Mouse (Mus musculus): ENCODE measurements around the gene Bola1. TPM values are rescaled to one million over a fixed set of nuclear protein-coding genes. Genes with fewer than 3 reads are reported as not detected.
"Not testable (repeated sequence)": the region's sequence is repeated elsewhere in the genome, so short reads cannot be mapped to it uniquely, and the experiment has no call there.

Gene Bola1
- polyA plus RNA-seq, 1 experiment: 67.1 TPM

- DNase-seq (ENCODE audit: low read depth): no peak
Measured at GRCm38 (mm10) chr3:96247356-96248140, 28.0 kb upstream of the Bola1 start.

- not testable (repeated sequence) for DNase-seq (ENCODE audit: low read depth)
Measured at GRCm38 (mm10) chr3:96246427-96246856, 26.9 kb upstream of the Bola1 start, which contains the start of gene Hist2h3c1. TSS of gene Hist2h3c1 (plus strand) at chr3:96246685.

DNA sequence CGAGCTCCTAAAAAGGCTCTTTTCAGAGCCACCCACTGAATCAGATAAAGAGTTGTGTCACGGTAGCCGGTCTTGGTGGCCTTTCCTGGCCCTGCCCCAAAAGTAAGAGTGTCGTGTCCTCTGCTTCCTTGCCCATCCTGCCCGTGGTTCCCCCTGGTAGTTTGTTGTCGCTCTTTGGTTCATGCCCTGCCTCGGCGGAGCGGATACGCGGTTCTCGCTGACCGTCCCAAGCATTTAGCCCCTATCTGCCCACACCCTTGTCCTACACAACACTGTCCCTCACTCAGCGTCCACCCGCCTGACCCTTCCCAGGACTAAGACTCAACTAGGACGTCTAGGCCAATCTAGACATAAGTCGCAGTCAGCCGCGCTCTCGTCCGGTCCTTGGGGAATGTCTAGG is 26.5 kb upstream of the Bola1 start:
- not testable (repeated sequence) for DNase-seq (ENCODE audit: low read depth)

DNA sequence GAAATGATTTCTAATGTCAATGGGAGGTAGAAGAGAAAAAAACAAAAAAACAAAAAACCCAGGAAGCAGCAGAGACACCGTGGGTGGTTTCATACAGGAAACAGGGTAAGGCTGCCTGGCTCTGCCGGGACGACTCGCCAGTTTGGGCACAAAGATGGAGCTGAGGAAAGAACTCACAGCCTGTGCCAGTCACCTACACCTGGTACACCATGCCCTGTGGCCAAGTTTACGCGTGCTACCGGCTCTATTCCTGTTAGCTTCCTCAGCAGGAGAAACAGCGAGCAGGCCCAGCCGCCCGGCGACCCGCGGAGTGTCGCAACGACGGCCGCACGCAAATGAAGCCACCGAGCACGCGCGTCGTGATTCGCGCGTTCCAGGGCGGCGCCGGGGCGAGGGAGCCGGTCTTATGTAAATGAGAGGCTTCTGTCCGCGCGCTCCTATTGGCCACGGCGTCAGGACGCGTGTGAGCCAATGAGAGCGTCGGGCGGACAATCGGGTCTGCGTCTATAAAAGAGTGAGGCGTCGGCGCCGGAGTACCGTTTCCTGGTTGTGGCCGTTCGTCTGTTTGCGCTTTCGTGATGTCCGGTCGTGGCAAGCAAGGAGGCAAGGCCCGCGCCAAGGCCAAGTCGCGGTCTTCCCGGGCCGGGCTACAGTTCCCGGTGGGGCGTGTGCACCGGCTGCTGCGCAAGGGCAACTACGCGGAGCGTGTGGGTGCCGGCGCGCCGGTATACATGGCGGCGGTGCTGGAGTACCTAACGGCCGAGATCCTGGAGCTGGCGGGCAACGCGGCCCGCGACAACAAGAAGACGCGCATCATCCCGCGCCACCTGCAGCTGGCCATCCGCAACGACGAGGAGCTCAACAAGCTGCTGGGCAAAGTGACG is 25.7 kb upstream of the Bola1 start, which contains the start of gene Hist2h2aa1:
Gene Hist2h2aa1, plus strand, starts transcription at position 495 of the 884 bp plus-strand sequence.
- not testable (repeated sequence) for DNase-seq (ENCODE audit: low read depth)

DNA sequence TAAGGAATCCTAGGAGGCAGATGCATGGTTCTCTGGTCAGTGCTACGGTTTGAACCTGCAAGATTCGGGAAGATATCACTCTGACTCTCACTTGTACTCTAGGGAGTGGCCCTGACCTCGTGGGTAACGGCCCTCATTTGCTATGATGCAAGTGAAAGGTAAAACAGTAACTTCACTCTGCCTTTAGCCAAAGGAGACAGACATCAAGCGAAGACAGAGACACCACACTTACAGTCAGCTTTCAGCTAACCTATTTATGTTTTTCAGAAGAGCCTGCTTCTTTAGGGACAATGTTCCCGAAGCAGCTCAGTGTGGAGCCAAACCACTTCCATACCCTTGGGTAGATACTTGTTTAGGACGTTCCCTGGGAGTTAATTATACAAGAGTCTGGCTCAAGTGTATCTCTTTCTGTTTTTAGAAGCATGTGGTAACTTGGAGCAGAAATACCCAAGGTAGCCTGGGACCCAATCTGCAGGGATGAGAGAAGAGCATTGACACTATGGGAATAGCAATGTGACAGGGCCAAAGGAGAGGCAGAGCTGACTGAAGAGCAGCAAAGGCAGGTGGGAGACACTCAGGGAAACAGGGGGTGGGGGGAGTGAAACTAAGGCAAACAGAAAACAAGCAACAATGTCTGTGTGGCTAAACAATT is 24.5 kb upstream of the Bola1 start:
- no peak for DNase-seq (ENCODE audit: low read depth)

GRCm38 (mm10) chr3:96240799-96241197 is 21.3 kb upstream of the Bola1 start:
- no peak for DNase-seq (ENCODE audit: low read depth)

DNA sequence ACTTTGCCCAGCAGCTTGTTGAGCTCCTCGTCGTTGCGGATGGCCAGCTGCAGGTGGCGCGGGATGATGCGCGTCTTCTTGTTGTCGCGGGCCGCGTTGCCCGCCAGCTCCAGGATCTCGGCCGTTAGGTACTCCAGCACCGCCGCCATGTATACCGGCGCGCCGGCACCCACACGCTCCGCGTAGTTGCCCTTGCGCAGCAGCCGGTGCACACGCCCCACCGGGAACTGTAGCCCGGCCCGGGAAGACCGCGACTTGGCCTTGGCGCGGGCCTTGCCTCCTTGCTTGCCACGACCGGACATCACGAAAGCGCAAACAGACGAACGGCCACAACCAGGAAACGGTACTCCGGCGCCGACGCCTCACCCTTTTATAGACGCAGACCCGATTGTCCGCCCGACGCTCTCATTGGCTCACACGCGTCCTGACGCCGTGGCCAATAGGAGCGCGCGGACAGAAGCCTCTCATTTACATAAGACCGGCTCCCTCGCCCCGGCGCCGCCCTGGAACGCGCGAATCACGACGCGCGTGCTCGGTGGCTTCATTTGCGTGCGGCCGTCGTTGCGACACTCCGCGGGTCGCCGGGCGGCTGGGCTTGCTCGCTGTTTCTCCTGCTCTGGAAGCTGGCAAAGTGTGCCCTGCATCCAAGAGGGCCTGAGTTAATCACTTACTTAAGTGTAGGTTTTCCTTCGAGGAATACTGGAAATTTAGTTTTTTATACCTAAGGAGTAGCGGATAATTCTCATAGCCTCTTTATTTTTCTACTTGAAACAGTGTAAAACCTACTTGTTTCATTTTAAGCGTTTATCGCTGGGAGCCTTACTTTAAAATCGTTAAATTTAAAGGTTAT is 20.7 kb upstream of the Bola1 start, which contains the start of gene Hist2h2aa2:
Gene Hist2h2aa2, minus strand, starts transcription at position 328 of the 850 bp plus-strand sequence.
- not testable (repeated sequence) for DNase-seq (ENCODE audit: low read depth)

GRCm38 (mm10) chr3:96238954-96239793 is 19.7 kb upstream of the Bola1 start, which contains the start of gene Hist2h3c2:
TSS of gene Hist2h3c2 (minus strand) at chr3:96239127.
- not testable (repeated sequence) for DNase-seq (ENCODE audit: low read depth)

- DNase-seq (ENCODE audit: low read depth): no peak
Measured at GRCm38 (mm10) chr3:96237904-96238511, 18.5 kb upstream of the Bola1 start.

DNA sequence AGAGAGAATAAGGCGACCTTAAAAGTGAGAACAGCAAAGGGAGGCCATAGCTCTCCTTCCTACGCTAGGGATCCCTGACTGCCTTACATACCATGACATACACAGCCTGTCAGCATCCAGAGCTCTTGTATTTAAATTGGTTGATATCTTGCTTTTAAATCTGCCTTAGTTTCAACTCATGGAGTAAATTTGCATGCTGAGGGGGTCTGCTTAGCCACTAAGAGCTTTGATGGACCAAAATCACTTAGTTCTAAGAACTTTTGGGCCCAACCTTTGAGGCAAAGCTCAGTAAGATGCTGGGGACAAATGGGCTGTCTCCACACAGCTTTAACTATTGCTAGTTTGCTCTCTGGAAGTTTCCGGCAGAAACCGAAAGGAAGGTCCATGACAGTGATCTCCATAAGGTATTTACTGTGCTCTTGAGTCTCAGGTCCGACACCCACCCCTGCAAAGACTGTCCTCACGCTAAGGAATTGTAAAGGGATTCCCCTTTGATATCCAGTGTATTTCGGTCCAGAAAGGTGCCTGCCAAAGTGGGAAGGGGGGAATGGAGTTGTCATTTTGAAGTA is 17.9 kb upstream of the Bola1 start:
- DNase-seq (ENCODE audit: low read depth): no peak

DNA sequence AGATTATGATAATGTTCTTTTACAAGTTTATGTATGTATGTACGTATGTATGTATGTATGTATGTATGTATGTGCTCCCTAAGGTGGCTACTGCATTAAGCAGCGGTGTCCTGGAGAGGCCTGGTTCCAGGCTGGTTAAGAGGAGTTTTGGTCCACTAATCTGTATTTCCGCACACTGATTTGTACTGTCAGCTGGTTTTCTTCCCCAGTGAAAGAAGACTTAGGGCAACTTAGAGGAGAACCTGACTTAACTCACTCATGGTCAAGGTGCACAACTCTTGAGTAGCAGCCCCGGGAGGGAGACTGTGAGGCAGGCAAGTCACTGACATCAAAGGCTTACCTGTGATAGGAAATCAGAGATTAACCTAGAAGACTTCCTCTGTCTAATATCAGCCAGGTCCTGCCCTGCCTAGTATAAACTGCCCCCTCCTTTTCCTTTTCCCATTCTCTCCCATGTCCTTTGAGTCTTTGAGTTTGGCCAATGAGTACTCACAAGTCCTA is 17.4 kb upstream of the Bola1 start:
- no peak for DNase-seq (ENCODE audit: low read depth)

DNA sequence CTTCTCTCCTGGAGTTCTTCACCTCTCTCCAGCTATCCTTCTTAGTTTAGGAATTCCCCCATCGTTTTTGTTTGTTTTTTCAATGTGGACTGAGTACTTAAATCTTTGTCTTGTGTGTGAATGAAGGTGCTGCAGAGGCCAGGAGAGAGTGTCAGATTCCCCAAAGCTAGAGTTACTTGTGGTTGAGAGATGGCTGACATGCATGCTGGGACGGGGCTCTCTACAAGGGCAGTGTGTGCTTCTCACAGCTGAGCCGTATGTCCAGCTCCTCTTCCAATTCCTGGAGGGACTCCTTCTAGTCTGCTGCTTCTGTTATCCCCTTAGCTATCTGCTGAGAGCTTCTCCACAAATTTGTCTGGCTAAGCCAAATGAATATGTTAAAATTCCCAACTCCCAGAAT is 16.3 kb upstream of the Bola1 start:
- DNase-seq (ENCODE audit: low read depth): no peak

DNA sequence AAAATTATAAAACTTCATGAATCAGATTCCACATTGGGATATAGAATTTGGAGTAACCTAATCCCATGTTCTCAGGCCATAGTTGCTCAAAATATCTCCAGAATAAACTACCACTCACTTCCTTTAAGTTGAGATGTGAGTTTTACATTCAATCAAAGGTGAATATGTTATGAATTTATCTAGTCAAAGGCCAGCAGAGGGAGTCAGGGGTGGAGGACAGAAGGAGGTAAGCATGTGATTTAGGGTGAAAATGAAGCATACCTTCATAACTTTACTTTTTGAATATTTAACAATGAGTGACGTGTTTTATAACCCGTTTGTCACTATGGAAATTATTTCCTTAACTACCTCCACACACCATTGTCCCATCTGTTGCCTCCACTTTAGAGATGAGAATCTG is 15.4 kb upstream of the Bola1 start:
- DNase-seq (ENCODE audit: low read depth): no peak

DNA sequence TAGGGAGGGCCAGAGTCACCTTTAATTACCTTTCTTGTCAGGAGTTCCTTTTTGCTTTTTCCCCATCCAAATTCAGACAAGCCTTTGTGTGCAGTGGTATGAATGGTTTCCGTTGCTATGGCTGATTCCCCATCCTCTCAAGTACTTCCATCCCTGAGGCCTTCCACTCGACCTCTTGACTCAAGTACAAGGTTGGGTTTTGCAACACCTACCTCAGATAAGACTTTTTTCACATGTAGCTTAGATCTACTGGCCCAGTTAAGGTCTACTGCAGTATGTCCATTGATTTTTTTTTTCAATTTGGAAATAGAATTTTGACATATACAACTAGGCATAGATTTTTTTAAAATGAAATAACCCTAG is 12.2 kb upstream of the Bola1 start:
- no peak for DNase-seq (ENCODE audit: low read depth)

- no peak for DNase-seq (ENCODE audit: low read depth)
Measured at GRCm38 (mm10) chr3:96230910-96231757, 11.6 kb upstream of the Bola1 start.

DNA sequence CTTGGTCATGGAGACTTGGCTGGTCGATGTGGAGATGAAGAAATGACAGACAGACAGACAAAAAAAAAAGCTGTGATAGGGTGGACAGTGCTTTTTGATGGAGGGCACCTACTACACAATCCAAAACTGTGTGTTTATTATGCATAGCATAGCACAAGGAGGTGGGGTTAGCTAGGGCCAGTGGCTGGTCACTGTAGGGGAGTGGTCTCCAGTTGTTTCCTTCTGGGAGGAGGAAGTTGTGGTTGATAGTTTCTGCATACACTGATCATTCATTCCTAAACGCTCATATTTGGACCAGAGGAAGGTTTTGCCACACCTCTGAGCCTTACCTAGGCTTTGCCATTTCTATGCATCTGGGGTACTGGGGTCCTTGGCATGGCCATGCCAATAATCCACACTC is 10.9 kb upstream of the Bola1 start:
- DNase-seq (ENCODE audit: low read depth): no peak

GRCm38 (mm10) chr3:96228828-96229227 is 9.3 kb upstream of the Bola1 start:
- no peak for DNase-seq (ENCODE audit: low read depth)

All from gonadal fat pad, adult 2 months (tissue).